Comparison of ENCODE assay signal across 7 mouse cellular contexts in genomic region chr9:21244428-21245112, GRCm38 (mm10). TPM values are rescaled to one million over a fixed set of nuclear protein-coding genes. Genes with fewer than 3 reads are reported as not detected.
DNase-seq lines count a peak whose midpoint lies in the region; ATAC-seq and TF ChIP-seq lines count a peak whose summit lies in the region.

No protein-coding gene starts in this region.

- no peak overlapping the region for H3K27ac ChIP-seq in lung, postnatal 0 days (ENCODE audit: low read length)
- H3K27ac ChIP-seq in forebrain, embryonic 15.5 days (replicated peaks) = no peak overlapping the region
- H3K27ac ChIP-seq in neural tube, embryonic 11.5 days (ENCODE audit: low read depth, low read length) = 0 out of 2 replicates have a peak overlapping the region, but pooled peaks have one; percentile 8

- no peaks in the 10 kb centered on the region for H3K9me3 ChIP-seq in lung, postnatal 0 days (ENCODE audit: low read length)
- no peaks in the 10 kb centered on the region for H3K9me3 ChIP-seq in forebrain, embryonic 15.5 days
- no peaks in the 10 kb centered on the region for H3K9me3 ChIP-seq in neural tube, embryonic 11.5 days (ENCODE audit: control insufficient read depth, low read length)

- ATAC-seq in lung, postnatal 0 days = no peak; the same call in 1 of the 2 replicates
- ATAC-seq in forebrain, embryonic 15.5 days (replicated peaks) = peak; percentile 55
- no peak for ATAC-seq in neural tube, embryonic 11.5 days (ENCODE audit: insufficient read depth, low FRiP score, low TSS enrichment)

- peaks cover 10% of the 10 kb centered on the region; the same call in 1 of the 2 replicates for H3K4me1 ChIP-seq in lung, postnatal 0 days (ENCODE audit: insufficient read depth, low read depth, low read length)
- H3K4me1 ChIP-seq in forebrain, embryonic 15.5 days = peaks cover 21% of the 10 kb centered on the region
- peaks cover 16% of the 10 kb centered on the region for H3K4me1 ChIP-seq in neural tube, embryonic 11.5 days (ENCODE audit: control insufficient read depth, insufficient read depth, low read length)

- TF ChIP-seq EP300 in lung, postnatal 0 days (IDR thresholded peaks at IDR 0.05) = no peak

- peaks cover 44% of the 10 kb centered on the region for H3K27me3 ChIP-seq in lung, postnatal 0 days (replicated peaks; ENCODE audit: insufficient read depth, low read length)
- H3K27me3 ChIP-seq in forebrain, embryonic 15.5 days = peaks cover 67% of the 10 kb centered on the region
- peaks cover 62% of the 10 kb centered on the region for H3K27me3 ChIP-seq in neural tube, embryonic 11.5 days (ENCODE audit: control insufficient read depth, insufficient read depth, low read length)

- WGBS in lung, postnatal 0 days = 3% methylated on average over 70 of the region's 72 CpGs
- WGBS in forebrain, embryonic 15.5 days = under 1% methylated on average over 72 of the region's 72 CpGs
- under 1% methylated on average over 72 of the region's 72 CpGs for WGBS in neural tube, embryonic 11.5 days

- peak overlapping the region; percentile 55 for H3K4me2 ChIP-seq in lung, postnatal 0 days (replicated peaks; ENCODE audit: low read depth, low read length)
- H3K4me2 ChIP-seq in forebrain, embryonic 15.5 days (replicated peaks) = peak overlapping the region; percentile 82
- H3K4me2 ChIP-seq in neural tube, embryonic 11.5 days (ENCODE audit: low read depth) = peak overlapping the region; percentile 73

- intact Hi-C loops in left cerebral cortex, postnatal 4 days (cut with DNase I) = no loop called here

- peak overlapping the region; percentile 27 for H3K4me3 ChIP-seq in lung, postnatal 0 days (ENCODE audit: low read depth, low read length)
- H3K4me3 ChIP-seq in forebrain, embryonic 15.5 days = peak overlapping the region; percentile 46
- peak overlapping the region; percentile 39 for H3K4me3 ChIP-seq in neural tube, embryonic 11.5 days (ENCODE audit: low read depth, low read length)

- DNase-seq in lung, postnatal 0 days (ENCODE audit: low spot score) = no peak
- no peak for DNase-seq in lung, adult 18-20 months
- DNase-seq in cerebellum, adult 9-10 months = peak; percentile 76
- DNase-seq in left cerebral cortex, postnatal 4 days = peak; percentile 29
- peak; percentile 59 for DNase-seq in neural tube, embryonic 11.5 days (ENCODE audit: low spot score)
- no peak for DNase-seq in thymus, postnatal 36 days

- no peak overlapping the region for H3K9ac ChIP-seq in lung, postnatal 0 days (replicated peaks; ENCODE audit: low read depth)
- H3K9ac ChIP-seq in forebrain, embryonic 15.5 days (replicated peaks) = peak overlapping the region; percentile 46
- H3K9ac ChIP-seq in neural tube, embryonic 11.5 days (ENCODE audit: low read length) = peak overlapping the region; percentile 47

- no peaks in the 10 kb centered on the region; the same call in 1 of the 2 replicates for H3K36me3 ChIP-seq in lung, postnatal 0 days (ENCODE audit: insufficient read depth, low read length)
- H3K36me3 ChIP-seq in forebrain, embryonic 15.5 days = no peaks in the 10 kb centered on the region
- no peaks in the 10 kb centered on the region for H3K36me3 ChIP-seq in neural tube, embryonic 11.5 days (ENCODE audit: control insufficient read depth, insufficient read depth, low read length)

- no peak for TF ChIP-seq CTCF in lung, postnatal 0 days (IDR thresholded peaks at IDR 0.05)

RNA-seq across cellular contexts. Expression of gene S1pr5, which starts 3.7 kb away (rescaled TPM):
- polyA plus RNA-seq in lung, postnatal 0 days (2015; fragmentation: Nextera tagmentation; extraction: Ambion mirVana) = 0.12 and 0.13 TPM in 2 replicates
- 1.6 TPM in 2 replicates for polyA plus RNA-seq in forebrain, embryonic 15.5 days (2015; fragmentation: Nextera tagmentation; extraction: Ambion mirVana)
- 1 to 10 TPM; 2.5 to 2.8 TPM for total RNA-seq in left cerebral cortex, postnatal 4 days (2021)
- 0.73 and 1.7 TPM in 2 replicates for polyA plus RNA-seq in neural tube, embryonic 11.5 days (2014; fragmentation: Nextera tagmentation; extraction: Ambion mirVana)

RNA-seq across cellular contexts. Expression of gene Keap1, which starts 5.4 kb away (rescaled TPM):
- 44.7 and 45.9 TPM in 2 replicates for polyA plus RNA-seq in lung, postnatal 0 days (2015; fragmentation: Nextera tagmentation; extraction: Ambion mirVana)
- 71.6 and 72.5 TPM in 2 replicates for polyA plus RNA-seq in forebrain, embryonic 15.5 days (2015; fragmentation: Nextera tagmentation; extraction: Ambion mirVana)
- 10 to 100 TPM; 49.0 to 50.8 TPM for total RNA-seq in left cerebral cortex, postnatal 4 days (2021)
- 32.3 and 34.1 TPM in 2 replicates for polyA plus RNA-seq in neural tube, embryonic 11.5 days (2014; fragmentation: Nextera tagmentation; extraction: Ambion mirVana)

RNA-seq across cellular contexts. Expression of gene Atg4d, which starts 20.5 kb away (rescaled TPM):
- polyA plus RNA-seq in lung, postnatal 0 days (2015; fragmentation: Nextera tagmentation; extraction: Ambion mirVana) = 36.4 and 40.0 TPM in 2 replicates
- 53.1 and 55.0 TPM in 2 replicates for polyA plus RNA-seq in forebrain, embryonic 15.5 days (2015; fragmentation: Nextera tagmentation; extraction: Ambion mirVana)
- 10 to 100 TPM; 26.3 to 31.0 TPM for total RNA-seq in left cerebral cortex, postnatal 4 days (2021)
- polyA plus RNA-seq in neural tube, embryonic 11.5 days (2014; fragmentation: Nextera tagmentation; extraction: Ambion mirVana) = 47.2 and 55.1 TPM in 2 replicates

RNA-seq across cellular contexts. Expression of gene Kri1, which starts 43.2 kb away (rescaled TPM):
- polyA plus RNA-seq in lung, postnatal 0 days (2015; fragmentation: Nextera tagmentation; extraction: Ambion mirVana) = 8.9 and 11.9 TPM in 2 replicates
- 18.0 and 18.1 TPM in 2 replicates for polyA plus RNA-seq in forebrain, embryonic 15.5 days (2015; fragmentation: Nextera tagmentation; extraction: Ambion mirVana)
- 10 to 100 TPM; 46.7 to 49.2 TPM for total RNA-seq in left cerebral cortex, postnatal 4 days (2021)
- 15.0 and 15.5 TPM in 2 replicates for polyA plus RNA-seq in neural tube, embryonic 11.5 days (2014; fragmentation: Nextera tagmentation; extraction: Ambion mirVana)

RNA-seq across cellular contexts. Expression of gene Cdkn2d, which starts 46.6 kb away (rescaled TPM):
- 33.9 and 34.9 TPM in 2 replicates for polyA plus RNA-seq in lung, postnatal 0 days (2015; fragmentation: Nextera tagmentation; extraction: Ambion mirVana)
- polyA plus RNA-seq in forebrain, embryonic 15.5 days (2015; fragmentation: Nextera tagmentation; extraction: Ambion mirVana) = 91.3 and 97.9 TPM in 2 replicates
- total RNA-seq in left cerebral cortex, postnatal 4 days (2021) = 10 to 100 TPM; 58.3 to 63.6 TPM
- polyA plus RNA-seq in neural tube, embryonic 11.5 days (2014; fragmentation: Nextera tagmentation; extraction: Ambion mirVana) = 79.4 and 87.1 TPM in 2 replicates

Comparison
In these comparisons a context has a peak if more than half of its experiments do, and no peak if none do; other contexts are left out.
1. DNase-seq: peak in cerebellum, adult 9-10 months (single experiment), left cerebral cortex, postnatal 4 days (single experiment) and neural tube, embryonic 11.5 days (single experiment); none in lung, postnatal 0 days (single experiment), lung, adult 18-20 months (0 of 2) and thymus, postnatal 36 days (0 of 2).
2. Peak in every context shown above with its lines, with median percentiles within 50 percentile points of each other: H3K4me2 ChIP-seq and H3K4me3 ChIP-seq.